Mouse (Mus musculus) liver, embryonic 16.5 days (tissue): ENCODE measurements around the gene Neurod2. TPM values are rescaled to one million over a fixed set of nuclear protein-coding genes. Genes with fewer than 3 reads are reported as not detected.
A peak's percentile ranks its signal among the peaks of the same experiment; 100 is the strongest.

Experiments used
- ATAC-seq: fragments of 200-750 bp; cut with Nextera tagmentation; 2 replicates; pipeline ENCODE4 v1.8.0; 2017; ENCODE audit warnings: low read depth, mild to moderate bottlenecking, moderate number of reproducible peaks, moderate library complexity
- H3K27ac ChIP-seq: fragments of 300-500 bp; sonication (generic); 2 replicates; pipeline ENCODE4 v1.5.1; 2014; ENCODE audit warnings: mild to moderate bottlenecking, low read length
- H3K27me3 ChIP-seq: fragments of 300-500 bp; sonication (generic); 2 replicates; pipeline ENCODE4 v1.6.1; 2014; ENCODE audit warnings: low read depth, low read length, mixed read lengths; ENCODE audit not compliant: control insufficient read depth, insufficient read depth
- H3K36me3 ChIP-seq: fragments of 300-500 bp; sonication (generic); 2 replicates; pipeline ENCODE4 v1.6.1; 2014; ENCODE audit warnings: mild to moderate bottlenecking; ENCODE audit not compliant: control insufficient read depth, insufficient read depth
- H3K4me1 ChIP-seq: fragments of 300-500 bp; sonication (generic); 2 replicates; pipeline ENCODE4 v1.6.1; 2014; ENCODE audit warnings: low read depth, low read length, mixed read lengths; ENCODE audit not compliant: control insufficient read depth
- H3K4me2 ChIP-seq: fragments of 300-500 bp; sonication (generic); 2 replicates; pipeline ENCODE4 v1.6.1; 2014; ENCODE audit warnings: low read depth, low read length, mixed read lengths
- H3K4me3 ChIP-seq: fragments of 300-500 bp; sonication (generic); 2 replicates; pipeline ENCODE4 v1.5.1; 2014; ENCODE audit warnings: low read depth, mild to moderate bottlenecking, low read length
- H3K9ac ChIP-seq: fragments of 300-500 bp; sonication (generic); 2 replicates; pipeline ENCODE4 v1.6.1; 2014; ENCODE audit warnings: low read depth, low read length
- H3K9me3 ChIP-seq: fragments of 300-500 bp; sonication (generic); replicated peaks from 2 replicates; pipeline ENCODE4 v1.6.1; 2016; ENCODE audit warnings: low read length; ENCODE audit not compliant: control insufficient read depth
- WGBS: fragments of 180-500 bp; shearing (Covaris S2); extraction: QIAGEN DNeasy Blood & Tissue Kit; methylation state at CpG from one replicate; pipeline ENCODE4 v1.1.7; 2014; ENCODE audit not compliant: insufficient replicate concordance; 5-methylcytosine and 5-hydroxymethylcytosine counted together
- polyA plus RNA-seq: library from polyadenylated mRNA; unstranded; fragments of >200 nt; fragmentation: Nextera tagmentation; extraction: Ambion mirVana; gene quantifications from 2 replicates; pipeline ENCODE4 v1.2.1, GENCODE M21; 2015

Gene Neurod2
- polyA plus RNA-seq, 1 experiment from 2014 or later, result not detected

- H3K4me1 ChIP-seq, result no peaks in the 10 kb centered on the region
Measured at GRCm38 (mm10) chr11:98317479-98317878, 12.0 kb downstream of the Neurod2 start.

GRCm38 (mm10) chr11:98313790-98314323 is 15.6 kb downstream of the Neurod2 start:
- H3K27ac ChIP-seq, result no peak overlapping the region
- no peak for ATAC-seq
- H3K27me3 ChIP-seq, result peaks cover 55% of the 10 kb centered on the region
- H3K9me3 ChIP-seq, result no peaks in the 10 kb centered on the region
- H3K36me3 ChIP-seq, result no peaks in the 10 kb centered on the region
- H3K9ac ChIP-seq, result no peak overlapping the region
- H3K4me3 ChIP-seq, result no peak overlapping the region
- WGBS, result 1% methylated on average over 26 of the region's 26 CpGs
- H3K4me2 ChIP-seq, result no peak overlapping the region
- H3K4me1 ChIP-seq, result no peaks in the 10 kb centered on the region

More at GRCm38 (mm10) chr11:98317479-98317878, 12.0 kb downstream of the Neurod2 start:
- H3K4me3 ChIP-seq, result no peak overlapping the region
- no peak overlapping the region for H3K9ac ChIP-seq
- no peak overlapping the region for H3K4me2 ChIP-seq
- 5% methylated on average over 7 of the region's 7 CpGs for WGBS
- H3K27ac ChIP-seq, result no peak overlapping the region
- H3K36me3 ChIP-seq, result no peaks in the 10 kb centered on the region
- H3K9me3 ChIP-seq, result no peaks in the 10 kb centered on the region
- ATAC-seq, result no peak
- peaks cover 84% of the 10 kb centered on the region for H3K27me3 ChIP-seq

DNA sequence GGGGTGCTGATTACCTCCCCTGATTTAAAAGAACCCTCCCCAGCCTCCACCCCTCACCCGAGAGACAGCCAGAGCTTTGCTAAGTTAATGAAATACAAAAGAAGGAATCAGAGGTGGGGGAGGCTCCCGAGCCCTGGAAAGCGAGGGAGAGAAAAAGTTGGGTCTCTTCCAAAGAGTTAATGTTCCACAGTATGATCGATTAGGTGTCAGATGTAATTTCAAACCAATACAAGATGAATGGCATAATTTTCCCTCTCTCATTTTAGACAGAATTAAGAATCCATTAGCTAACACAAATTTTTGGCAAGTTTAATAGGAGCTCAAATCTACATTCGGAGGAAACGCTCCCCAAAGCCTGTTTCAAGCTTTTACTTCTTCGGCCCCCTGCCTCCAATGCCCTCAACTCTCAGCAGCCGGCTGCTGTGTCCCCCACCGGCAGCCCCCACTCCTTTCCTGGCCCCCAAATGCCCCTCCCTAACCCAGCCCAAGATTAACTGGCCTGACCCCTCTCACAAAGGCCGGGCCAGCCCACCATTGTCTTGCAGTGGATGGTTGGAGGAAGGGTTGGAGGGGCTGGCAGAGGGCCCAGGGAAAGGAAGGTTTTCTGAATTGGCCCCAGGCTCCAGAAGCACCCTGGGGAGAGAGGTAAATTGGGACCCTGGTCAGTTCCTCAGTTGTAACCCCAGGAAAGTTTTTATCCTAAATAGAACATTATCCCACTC is 30.8 kb downstream of the Neurod2 start:
- peak overlapping the region; percentile 76 for H3K27ac ChIP-seq
- no peak overlapping the region for H3K4me2 ChIP-seq
- peaks cover 36% of the 10 kb centered on the region for H3K27me3 ChIP-seq
- no peak overlapping the region for H3K9ac ChIP-seq
- no peaks in the 10 kb centered on the region for H3K9me3 ChIP-seq
- H3K4me1 ChIP-seq, result no peaks in the 10 kb centered on the region; the same call in 1 of the 2 replicates
- 18% methylated on average over 10 of the region's 10 CpGs for WGBS
- no peak overlapping the region for H3K4me3 ChIP-seq
- ATAC-seq, result peak; percentile 49
- H3K36me3 ChIP-seq, result no peaks in the 10 kb centered on the region

DNA sequence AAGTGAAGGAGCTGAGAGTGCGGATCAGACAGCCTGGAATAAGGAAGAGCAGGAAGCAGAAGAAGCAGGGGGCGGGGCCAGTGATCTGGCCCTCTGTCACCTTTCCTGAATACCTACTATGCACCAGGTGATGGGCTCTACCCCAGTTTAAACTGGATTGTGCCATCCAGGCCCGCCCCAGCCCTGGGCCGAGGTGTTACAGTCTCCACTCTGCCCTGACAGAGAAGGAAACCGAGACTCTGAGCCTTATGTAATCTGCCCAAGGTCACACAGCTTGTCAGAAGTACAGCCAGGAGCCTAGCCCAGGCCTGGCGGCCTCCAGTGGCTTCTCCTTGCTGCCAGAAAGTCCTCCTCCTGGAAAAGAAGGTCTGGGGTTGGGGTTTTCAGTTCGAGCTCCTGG is 31.7 kb downstream of the Neurod2 start:
- WGBS, result 19% methylated on average over 7 of the region's 7 CpGs
- peak overlapping the region; percentile 76 for H3K27ac ChIP-seq
- H3K4me2 ChIP-seq, result no peak overlapping the region

DNA sequence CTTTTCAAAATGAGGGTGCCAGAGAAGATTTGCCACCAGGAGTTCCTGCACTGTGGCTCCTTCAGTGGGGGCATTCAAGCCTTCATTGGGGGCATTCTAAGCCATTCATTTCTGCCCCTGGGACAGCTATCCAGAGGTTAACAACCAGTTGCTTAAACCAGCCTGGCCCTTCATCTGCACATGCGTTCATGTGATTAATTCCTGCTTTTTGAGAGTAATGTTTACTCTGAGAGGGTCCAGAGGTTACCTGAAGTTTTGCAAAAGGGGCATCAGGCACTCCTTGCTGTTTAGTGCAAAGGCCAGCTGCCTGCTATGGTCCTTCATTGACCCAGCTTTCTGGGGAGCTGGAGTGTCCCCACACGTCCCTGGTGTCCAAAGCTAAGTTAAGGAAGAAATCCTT is 32.5 kb downstream of the Neurod2 start:
- H3K4me3 ChIP-seq, result no peak overlapping the region
- 38% methylated on average over 2 of the region's 2 CpGs for WGBS
- H3K9ac ChIP-seq, result no peak overlapping the region
- ATAC-seq, result peak; percentile 60
- peaks cover 42% of the 10 kb centered on the region for H3K27me3 ChIP-seq
- peak overlapping the region; percentile 84 for H3K27ac ChIP-seq
- no peaks in the 10 kb centered on the region; the same call in 1 of the 2 replicates for H3K4me1 ChIP-seq
- H3K36me3 ChIP-seq, result no peaks in the 10 kb centered on the region
- no peaks in the 10 kb centered on the region for H3K9me3 ChIP-seq
- no peak overlapping the region for H3K4me2 ChIP-seq

More for the DNA sequence above, 31.7 kb downstream of the Neurod2 start:
- Histone ChIP-seq H3K9ac (0 out of 2 replicates have a peak overlapping the region, but pooled peaks have one; percentile 28), H3K9me3 (no peaks in the 10 kb centered on the region), H3K4me3 (no peak overlapping the region), H3K27me3 (peaks cover 42% of the 10 kb centered on the region), H3K4me1 (no peaks in the 10 kb centered on the region; the same call in 1 of the 2 replicates), H3K36me3 (no peaks in the 10 kb centered on the region)
- ATAC-seq, result peak; percentile 30

- H3K9ac ChIP-seq, result no peak overlapping the region
- ATAC-seq, result no peak
- H3K4me2 ChIP-seq, result no peak overlapping the region
- H3K4me3 ChIP-seq, result no peak overlapping the region
- whole genome bisulfite sequencing, result 7% methylated on average over 5 of the region's 5 CpGs
- H3K27ac ChIP-seq, result peak overlapping the region; percentile 84
- no peaks in the 10 kb centered on the region for H3K36me3 ChIP-seq
- peaks cover 42% of the 10 kb centered on the region for H3K27me3 ChIP-seq
- H3K9me3 ChIP-seq, result no peaks in the 10 kb centered on the region
- no peaks in the 10 kb centered on the region; the same call in 1 of the 2 replicates for H3K4me1 ChIP-seq
Measured at GRCm38 (mm10) chr11:98296277-98296676, 33.2 kb downstream of the Neurod2 start.

DNA sequence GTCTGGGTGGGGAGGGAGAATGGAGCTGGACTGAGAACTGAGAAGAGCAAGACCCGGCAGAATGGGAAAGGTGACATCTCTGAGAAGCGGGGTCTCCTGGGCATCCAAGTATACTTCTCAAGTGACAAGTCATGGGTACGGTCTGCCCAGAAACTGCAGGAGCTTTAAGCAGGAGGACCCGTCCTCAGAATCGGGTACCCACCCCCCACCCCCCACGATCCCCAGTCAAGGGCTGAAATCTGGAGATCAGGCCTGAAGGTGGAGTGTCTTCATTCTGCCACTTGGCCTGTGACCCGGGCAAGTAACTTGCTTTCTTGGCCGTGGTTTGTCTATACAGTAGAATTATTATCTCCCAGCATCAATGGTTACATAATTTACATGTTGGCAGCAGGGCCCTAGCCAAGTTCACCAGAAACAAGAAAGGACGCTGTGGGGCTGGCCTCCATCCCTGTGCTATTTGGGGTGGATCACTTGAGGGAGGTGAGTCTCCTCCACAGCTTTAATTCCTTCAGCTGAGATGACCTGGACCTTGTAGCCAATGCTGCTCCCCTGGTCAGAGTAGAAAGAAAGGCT is 34.3 kb downstream of the Neurod2 start:
- H3K27me3 ChIP-seq, result peaks cover 44% of the 10 kb centered on the region
- H3K36me3 ChIP-seq, result no peaks in the 10 kb centered on the region
- H3K9ac ChIP-seq, result peak overlapping the region; percentile 38
- no peaks in the 10 kb centered on the region; the same call in 1 of the 2 replicates for H3K4me1 ChIP-seq
- ATAC-seq, result no peak
- H3K4me2 ChIP-seq, result peak overlapping the region; percentile 56
- 8% methylated on average over 9 of the region's 9 CpGs for WGBS
- no peaks in the 10 kb centered on the region for H3K9me3 ChIP-seq
- H3K4me3 ChIP-seq, result peak overlapping the region; percentile 59
- H3K27ac ChIP-seq, result no peak overlapping the region

- Histone ChIP-seq H3K4me1 (no peaks in the 10 kb centered on the region; the same call in 1 of the 2 replicates), H3K27me3 (peaks cover 44% of the 10 kb centered on the region), H3K9ac (peak overlapping the region; percentile 38), H3K4me2 (peak overlapping the region; percentile 56), H3K9me3 (no peaks in the 10 kb centered on the region), H3K27ac (no peak overlapping the region), H3K4me3 (peak overlapping the region; percentile 59), H3K36me3 (no peaks in the 10 kb centered on the region)
- WGBS, result 1% methylated on average over 56 of the region's 58 CpGs
- ATAC-seq, result no peak
Measured at GRCm38 (mm10) chr11:98294188-98295012, 35.0 kb downstream of the Neurod2 start.
